Mouse (Mus musculus): ENCODE results near the gene Arhgef28. TPM values are rescaled to one million over a fixed set of nuclear protein-coding genes. Genes with fewer than 3 reads are reported as not detected.
"Not testable (repeated sequence)": the region's sequence is repeated elsewhere in the genome, so short reads cannot be mapped to it uniquely, and the experiment has no call there.

The Arhgef28 gene
- total RNA-seq, 2 experiments from 2014 or later: 35.4 to 42.3 TPM

GRCm38 (mm10) chr13:98125666-98126065 is 80.6 kb downstream of the Arhgef28 start:
- no peak for DNase-seq (ENCODE audit: low spot score in 2 of 2)

- DNase-seq (ENCODE audit: low spot score in 2 of 2): no peak
These were observed 82.0 kb downstream of the Arhgef28 start for GRCm38 (mm10) chr13:98124113-98124745.

- no peak for DNase-seq (ENCODE audit: low spot score in 2 of 2)
These were observed 83.5 kb downstream of the Arhgef28 start for GRCm38 (mm10) chr13:98122766-98123165.

- no peak for DNase-seq (ENCODE audit: low spot score in 2 of 2)
These were observed 84.2 kb downstream of the Arhgef28 start for GRCm38 (mm10) chr13:98121993-98122392.

- DNase-seq (ENCODE audit: low spot score in 2 of 2): no peak
These were observed 85.1 kb downstream of the Arhgef28 start for GRCm38 (mm10) chr13:98121124-98121470.

GRCm38 (mm10) chr13:98120356-98121123 is 85.7 kb downstream of the Arhgef28 start:
- DNase-seq (ENCODE audit: low spot score in 2 of 2): no peak

GRCm38 (mm10) chr13:98118291-98118690 is 87.9 kb downstream of the Arhgef28 start:
- no peak for DNase-seq (ENCODE audit: low spot score in 2 of 2)

- DNase-seq (ENCODE audit: low spot score in 2 of 2): no peak
These were observed 88.5 kb downstream of the Arhgef28 start for GRCm38 (mm10) chr13:98117566-98118254.

- no peak for DNase-seq (ENCODE audit: low spot score in 2 of 2)
These were observed 90.6 kb downstream of the Arhgef28 start for GRCm38 (mm10) chr13:98115650-98116049.

- no peak for DNase-seq (ENCODE audit: low spot score in 2 of 2)
These were observed 91.2 kb downstream of the Arhgef28 start for GRCm38 (mm10) chr13:98115051-98115450.

GRCm38 (mm10) chr13:98112812-98113503 is 93.3 kb downstream of the Arhgef28 start:
- DNase-seq (ENCODE audit: low spot score in 2 of 2): no peak

- DNase-seq (ENCODE audit: low spot score in 2 of 2): no peak
These were observed 94.7 kb downstream of the Arhgef28 start for GRCm38 (mm10) chr13:98111531-98111930.

GRCm38 (mm10) chr13:98111021-98111420 is 95.2 kb downstream of the Arhgef28 start:
- DNase-seq (ENCODE audit: low spot score in 2 of 2): no peak

- DNase-seq (ENCODE audit: low spot score in 2 of 2): not testable (repeated sequence)
These were observed 97.8 kb downstream of the Arhgef28 start for GRCm38 (mm10) chr13:98108481-98108880.

- DNase-seq (ENCODE audit: low spot score in 2 of 2): no peak
These were observed 98.6 kb downstream of the Arhgef28 start for GRCm38 (mm10) chr13:98107621-98108020.

- no peak for DNase-seq (ENCODE audit: low spot score in 2 of 2)
These were observed 110.3 kb downstream of the Arhgef28 start for GRCm38 (mm10) chr13:98095966-98096365.

- no peak for DNase-seq (ENCODE audit: low spot score in 2 of 2)
These were observed 111.9 kb downstream of the Arhgef28 start for GRCm38 (mm10) chr13:98094332-98094731.

- DNase-seq (ENCODE audit: low spot score in 2 of 2): no peak
These were observed 112.8 kb downstream of the Arhgef28 start for GRCm38 (mm10) chr13:98093483-98093882.

GRCm38 (mm10) chr13:98092354-98093002 is 113.8 kb downstream of the Arhgef28 start:
- no peak for DNase-seq (ENCODE audit: low spot score in 2 of 2)

- DNase-seq (ENCODE audit: low spot score in 2 of 2): no peak
These were observed 126.6 kb downstream of the Arhgef28 start for GRCm38 (mm10) chr13:98079640-98080039.

- no peak for DNase-seq (ENCODE audit: low spot score in 2 of 2)
These were observed 128.0 kb downstream of the Arhgef28 start for GRCm38 (mm10) chr13:98078251-98078650.

Data from left cerebral cortex, adult 18-20 months (tissue).